Comparison of ENCODE assay signal across 8 mouse cellular contexts in genomic region chr19:37550101-37551039, GRCm38 (mm10). TPM values are rescaled to one million over a fixed set of nuclear protein-coding genes. Genes with fewer than 3 reads are reported as not detected.
DNase-seq lines count a peak whose midpoint lies in the region; ATAC-seq and TF ChIP-seq lines count a peak whose summit lies in the region.

TSS of gene Exoc6 (plus strand) at chr19:37550418.

- H3K9me3 ChIP-seq in G1E (replicated peaks), result no peaks in the 10 kb centered on the region
- no peaks in the 10 kb centered on the region for H3K9me3 ChIP-seq in lung, embryonic 16.5 days (ENCODE audit: control insufficient read depth, low read length)

- peak within 1 kb of the TSS; percentile 86 for H3K9ac ChIP-seq in lung, embryonic 16.5 days (ENCODE audit: low read length)

- peak within 1 kb of the TSS; percentile 97 for H3K27ac ChIP-seq in cerebellum, adult 2 months (ENCODE audit: insufficient read depth, low read length)
- peak within 1 kb of the TSS; percentile 72 for H3K27ac ChIP-seq in lung, embryonic 16.5 days (ENCODE audit: low read length)

- peaks cover 58% of the 10 kb centered on the region for H3K4me1 ChIP-seq in G1E (ENCODE audit: insufficient read depth, low read depth, low read length)
- H3K4me1 ChIP-seq in cerebellum, adult 2 months (ENCODE audit: control insufficient read depth, insufficient read depth, low read length), result no peaks in the 10 kb centered on the region
- H3K4me1 ChIP-seq in lung, embryonic 16.5 days (replicated peaks; ENCODE audit: control insufficient read depth, insufficient read depth, low read length), result peaks cover 4% of the 10 kb centered on the region; the same call in 1 of the 2 replicates

- WGBS in cerebellum, adult 2 months, result under 1% methylated on average over 79 of the region's 89 CpGs
- 1% methylated on average over 62 of the region's 89 CpGs for WGBS in lung, embryonic 16.5 days

- peak within 1 kb of the TSS; percentile 95 for H3K4me2 ChIP-seq in lung, embryonic 16.5 days (ENCODE audit: low read depth, low read length)

- H3K36me3 ChIP-seq in G1E (replicated peaks), result peaks cover 26% of the 10 kb centered on the region
- no peaks in the 10 kb centered on the region for H3K36me3 ChIP-seq in lung, embryonic 16.5 days (ENCODE audit: control insufficient read depth, insufficient read depth, low read length)

- H3K27me3 ChIP-seq in G1E (ENCODE audit: insufficient read depth, low read length), result no peaks in the 10 kb centered on the region
- no peaks in the 10 kb centered on the region for H3K27me3 ChIP-seq in cerebellum, adult 2 months (ENCODE audit: control insufficient read depth, insufficient read depth, low read length)
- no peaks in the 10 kb centered on the region; the same call in 1 of the 2 replicates for H3K27me3 ChIP-seq in lung, embryonic 16.5 days (ENCODE audit: control insufficient read depth, insufficient read depth, low read depth, low read length)

- H3K4me3 ChIP-seq in G1E (ENCODE audit: low read depth, low read length), result peak within 1 kb of the TSS; percentile 93
- H3K4me3 ChIP-seq in cerebellum, adult 2 months (replicated peaks; ENCODE audit: insufficient read depth, low read depth, low read length), result peak within 1 kb of the TSS; percentile 88
- peak within 1 kb of the TSS; percentile 81 for H3K4me3 ChIP-seq in lung, embryonic 16.5 days (ENCODE audit: low read length)

- peak; percentile 75 for DNase-seq in G1E (ENCODE audit: low spot score)
- peak; percentile 86 to 94 for DNase-seq in cerebellum, adult 2 months
- peak; percentile 71 for DNase-seq in forelimb bud, embryonic 11.5 days (ENCODE audit: low read depth, low spot score)
- peak; percentile 81 for DNase-seq in heart, postnatal 4 days
- peak; percentile 77 for DNase-seq in layer of hippocampus, adult 9-11 months
- DNase-seq in ovary, adult 18-20 months (ENCODE audit: low spot score), result peak; percentile 40
- peak; percentile 81 for DNase-seq in thymus, postnatal 0 days (ENCODE audit: low spot score)

- TF ChIP-seq POLR2A in cerebellum, adult 2 months (IDR thresholded peaks at IDR 0.05; ENCODE audit: borderline replicate concordance, insufficient read depth, low read length), result peak; percentile 82

- TF ChIP-seq CTCF in G1E (IDR thresholded peaks at IDR 0.05; ENCODE audit: low read depth, low read length), result no peak
- TF ChIP-seq CTCF in cerebellum, adult 2 months (IDR thresholded peaks at IDR 0.05; ENCODE audit: borderline replicate concordance, insufficient read depth, low read depth, low read length), result no peak

- peak; percentile 8; the same call in 1 of the 2 replicates for ATAC-seq in G1E (ENCODE audit: extremely low read depth, insufficient number of reproducible peaks, low FRiP score, poor library complexity, severe bottlenecking)
- ATAC-seq in lung, embryonic 16.5 days (ENCODE audit: low read depth), result peak; percentile 91

RNA-seq across cellular contexts. Expression of gene Exoc6, which starts in this region (rescaled TPM):
- total RNA-seq in G1E (2014; fragmentation: Nextera tagmentation) (90.4 and 92.8 TPM in 2 replicates), G1E (2017) (100 and 117 TPM in 2 replicates)
- 25.6 and 26.0 TPM in 2 replicates for polyA plus RNA-seq in G1E (2012)
- 12.8 and 13.1 TPM in 2 replicates for polyA plus RNA-seq in cerebellum, adult 2 months (2012; rRNA removed)
- 10 to 100 TPM; 27.6 to 28.3 TPM for total RNA-seq in heart, postnatal 4 days (2021)
- 13.2 and 13.7 TPM in 2 replicates for polyA plus RNA-seq in lung, embryonic 16.5 days (2015; fragmentation: Nextera tagmentation; extraction: Ambion mirVana)
- polyA plus RNA-seq in thymus, postnatal 0 days (2015; fragmentation: Nextera tagmentation; extraction: Ambion mirVana), result 16.5 and 16.8 TPM in 2 replicates

Comparison
In these comparisons a context has a peak if more than half of its experiments do, and no peak if none do; other contexts are left out.
1. Peak in every context shown above with its lines: DNase-seq, ATAC-seq, H3K4me3 ChIP-seq and H3K27ac ChIP-seq.
2. DNase-seq: peak in every context shown above with its lines; median percentile 90 in cerebellum, adult 2 months; 81 in heart, postnatal 4 days; 81 in thymus, postnatal 0 days; 77 in layer of hippocampus, adult 9-11 months; 75 in G1E; 71 in forelimb bud, embryonic 11.5 days; 40 in ovary, adult 18-20 months.